In genomic region chr8:126573079-126573694, GRCm38 (mm10) we compare ENCODE assay signal across 21 mouse cellular contexts. TPM values are rescaled to one million over a fixed set of nuclear protein-coding genes. Genes with fewer than 3 reads are reported as not detected.
DNase-seq lines count a peak whose midpoint lies in the region; ATAC-seq and TF ChIP-seq lines count a peak whose summit lies in the region.
"Had no signal": no experiment of that assay in that cellular context is flagged by ENCODE, and none has a peak within 500 bp of the region (broad histone marks: within the 10 kb centered on the region; RNA-seq: fewer than 3 reads in every experiment).

No protein-coding gene starts in this region.

- H3K4me2 ChIP-seq in liver, postnatal 0 days (ENCODE audit: low read depth, low read length) = no peak overlapping the region
- H3K4me2 ChIP-seq: embryonic facial prominence, embryonic 13.5 days; forebrain, embryonic 12.5 days; heart, embryonic 13.5 days; hindbrain, embryonic 13.5 days had no signal

- TF ChIP-seq EP300 in liver, postnatal 0 days (IDR thresholded peaks at IDR 0.05; ENCODE audit: low read depth) = no peak

- TF ChIP-seq CTCF in liver, postnatal 0 days (IDR thresholded peaks at IDR 0.05; ENCODE audit: low read depth) = no peak
- no peak for TF ChIP-seq CTCF in small intestine, adult 2 months (IDR thresholded peaks at IDR 0.05; ENCODE audit: extremely low read depth, insufficient read length, insufficient replicate concordance, low read depth, low read length)

- no peak overlapping the region for H3K4me3 ChIP-seq in liver, postnatal 0 days (ENCODE audit: low read depth, low read length)
- no peak overlapping the region for H3K4me3 ChIP-seq in small intestine, adult 2 months (ENCODE audit: low read depth, low read length)
- H3K4me3 ChIP-seq: embryonic facial prominence, embryonic 13.5 days; forebrain, embryonic 12.5 days; heart, embryonic 13.5 days; hindbrain, embryonic 13.5 days had no signal

- H3K4me1 ChIP-seq in liver, postnatal 0 days (ENCODE audit: insufficient read depth) = peaks cover 12% of the 10 kb centered on the region
- peaks cover 10% of the 10 kb centered on the region; the same call in 1 of the 2 replicates for H3K4me1 ChIP-seq in small intestine, adult 2 months (ENCODE audit: control insufficient read depth, insufficient read depth, insufficient read length, low read length)

- ATAC-seq in liver, postnatal 0 days = no peak
- ATAC-seq in granulocyte monocyte progenitor cell, adult 5-6 weeks (replicated peaks; ENCODE audit: poor library complexity, severe bottlenecking) = peak; percentile 60
- ATAC-seq: forebrain, embryonic 16.5 days; hindbrain, postnatal 0 days had no signal

- H3K9ac ChIP-seq in liver, postnatal 0 days (replicated peaks) = no peak overlapping the region
- H3K9ac ChIP-seq: embryonic facial prominence, embryonic 13.5 days; forebrain, embryonic 12.5 days; heart, embryonic 13.5 days; hindbrain, embryonic 13.5 days had no signal

- peak overlapping the region; percentile 60; the same call in 1 of the 2 replicates for H3K27ac ChIP-seq in liver, postnatal 0 days (ENCODE audit: low read depth)
- peak overlapping the region; percentile 54 for H3K27ac ChIP-seq in small intestine, adult 2 months (ENCODE audit: insufficient read depth, low read depth, low read length)
- H3K27ac ChIP-seq: embryonic facial prominence, embryonic 13.5 days; forebrain, embryonic 12.5 days; heart, embryonic 13.5 days; hindbrain, embryonic 13.5 days; hindbrain, postnatal 0 days had no signal

- intact Hi-C loops in heart, postnatal 10 days (cut with DNase I) = no loop called here

- H3K36me3 ChIP-seq in liver, postnatal 0 days (replicated peaks; ENCODE audit: insufficient read depth, low read length) = no peaks in the 10 kb centered on the region
- no peaks in the 10 kb centered on the region for H3K36me3 ChIP-seq in small intestine, adult 2 months (ENCODE audit: control insufficient read depth, insufficient read depth, low read length)
- H3K36me3 ChIP-seq: embryonic facial prominence, embryonic 13.5 days; forebrain, embryonic 12.5 days; heart, embryonic 13.5 days; hindbrain, embryonic 13.5 days had no signal

- no peak for TF ChIP-seq POLR2A in small intestine, adult 2 months (IDR thresholded peaks at IDR 0.05; ENCODE audit: low read depth, low read length)

- 65% methylated on average over 6 of the region's 6 CpGs for WGBS in liver, postnatal 0 days (ENCODE audit: insufficient replicate concordance)
- WGBS in small intestine, adult 2 months = 70% methylated on average over 6 of the region's 6 CpGs

- DNase-seq in heart, adult 11 months = peak; percentile 77
- no peak for DNase-seq in heart, postnatal 10 days
- no peak for DNase-seq in liver, postnatal 0 days
- no peak for DNase-seq in liver
- no peak for DNase-seq in layer of hippocampus, adult 11-12 months (ENCODE audit: low spot score)
- no peak for DNase-seq in left cerebral cortex, adult 18-20 months (ENCODE audit: low spot score in 2 of 2)
- DNase-seq: adrenal gland, adult 2 months; adrenal gland, postnatal 25 days; cerebellum, adult 11 months; cerebellum, adult 9-10 months; cerebellum, postnatal 25 days; gastrocnemius, postnatal 14 days; heart, postnatal 4 days had no signal

- no peaks in the 10 kb centered on the region for H3K9me3 ChIP-seq in liver, postnatal 0 days (ENCODE audit: low read length)
- H3K9me3 ChIP-seq: embryonic facial prominence, embryonic 13.5 days; forebrain, embryonic 12.5 days; heart, embryonic 13.5 days; hindbrain, embryonic 13.5 days had no signal

- no peaks in the 10 kb centered on the region for H3K27me3 ChIP-seq in liver, postnatal 0 days (ENCODE audit: insufficient read depth, low read length)
- H3K27me3 ChIP-seq in small intestine, adult 2 months (ENCODE audit: control insufficient read depth, insufficient read depth, low read length) = no peaks in the 10 kb centered on the region
- H3K27me3 ChIP-seq: embryonic facial prominence, embryonic 13.5 days; forebrain, embryonic 12.5 days; heart, embryonic 13.5 days; hindbrain, embryonic 13.5 days had no signal

RNA-seq across cellular contexts. Expression of gene Irf2bp2, which starts 20.6 kb away (rescaled TPM):
- 100 to 1,000 TPM; 101 to 154 TPM for total RNA-seq in heart, postnatal 10 days (2021)
- 5.0 and 6.2 TPM in 2 replicates for polyA plus RNA-seq in liver, postnatal 0 days (2015; fragmentation: Nextera tagmentation; extraction: Ambion mirVana)
- 112 and 113 TPM in 2 replicates for total RNA-seq in granulocyte monocyte progenitor cell, adult 5-6 weeks (2014; fragmentation: Nextera tagmentation)
- total RNA-seq in granulocyte monocyte progenitor cell, adult 5-6 weeks (2017) = 97.9 and 112 TPM in 2 replicates
- polyA plus RNA-seq in small intestine, adult 2 months (2012; rRNA removed) = 50.5 and 91.6 TPM in 2 replicates
- 10 to 100 TPM; 74.0 to 77.6 TPM for total RNA-seq in left cerebral cortex, adult 18-20 months (2021)
